Mouse (Mus musculus) lung, adult 2 months (tissue): ENCODE results near the gene Col4a3bp.

Experiments
- CTCF ChIP-seq: fragments of 200-500 bp; IDR thresholded peaks from 2 replicates; pipeline ENCODE4 v1.5.1; 2011; ENCODE audit warnings: mild to moderate bottlenecking, low read length, control low read depth; ENCODE audit not compliant: insufficient read depth
- POLR2A ChIP-seq: fragments of 200-500 bp; IDR thresholded peaks from 2 replicates; pipeline ENCODE4 v1.6.1; 2011; ENCODE audit warnings: low read depth, mild to moderate bottlenecking, control low read depth, low read length, borderline replicate concordance; ENCODE audit errors: extremely low read depth

- no peak for TF ChIP-seq POLR2A
- no peak for TF ChIP-seq CTCF
Measured at GRCm38 (mm10) chr13:96517335-96517734, 25.1 kb upstream of the Col4a3bp start.
